Mouse (Mus musculus): ENCODE measurements at regions not wholly inside any gene's neighbourhood (a gene's known extent, or its start where the extent isn't known, plus 50 kb on each side); places are given as distances from the start of the nearest gene placed in this dataset.

DNA sequence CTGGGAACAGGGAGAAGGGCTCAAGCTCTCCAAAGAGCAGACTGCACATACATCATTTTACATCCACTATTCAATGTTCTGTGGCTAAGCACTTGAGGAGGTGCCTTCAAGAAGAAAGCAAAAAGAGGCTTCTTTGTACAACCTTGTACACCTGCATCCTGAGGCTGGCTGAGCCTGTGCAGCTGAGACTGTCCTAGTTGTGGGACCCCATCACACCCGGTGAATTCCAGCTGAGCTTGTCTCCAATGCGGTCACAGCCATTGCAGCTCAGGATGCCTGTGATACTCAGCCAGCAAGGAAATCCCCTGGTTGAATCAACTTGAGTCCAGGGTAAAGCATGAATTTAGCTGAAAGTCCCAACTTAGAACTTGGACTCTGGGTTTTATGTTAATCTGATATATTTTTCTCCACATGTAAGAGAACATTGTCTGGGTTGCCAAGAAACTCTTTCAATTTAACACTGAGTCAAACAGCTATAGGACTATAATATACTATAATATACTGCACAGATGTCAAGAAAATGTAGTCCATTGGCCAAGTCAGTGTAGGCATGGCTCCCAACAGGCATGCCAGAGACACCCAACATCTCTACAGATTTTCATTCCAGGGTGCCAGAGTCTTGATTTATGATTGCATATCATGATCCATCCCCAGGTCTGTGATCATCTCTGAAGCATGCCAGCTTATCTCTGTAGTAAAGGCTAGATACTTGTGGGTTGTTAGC is 599.2 kb downstream of the Pard3 start:
- no peak for DNase-seq
- intact Hi-C loops (cut with DNase I) = no loop called here

DNA sequence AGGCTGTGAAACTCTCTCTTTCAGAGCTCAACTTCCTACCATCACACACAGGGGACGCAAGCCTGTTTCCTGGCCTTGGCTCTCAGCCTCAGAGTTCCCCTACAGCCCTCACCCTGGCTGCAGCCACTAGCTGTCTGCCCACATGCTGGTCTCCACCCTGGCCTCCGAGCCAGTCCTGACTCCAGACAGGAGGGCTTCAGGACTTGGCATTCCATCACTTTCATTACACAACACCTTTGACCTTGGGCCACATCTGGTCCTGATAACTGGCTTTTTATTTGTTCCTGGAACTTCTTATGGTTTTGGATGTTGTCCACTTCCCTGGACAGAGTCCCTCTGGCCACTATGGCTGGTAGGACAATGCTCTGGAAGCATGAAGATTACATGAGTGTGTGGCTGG is 602.9 kb downstream of the Pard3 start:
- intact Hi-C loops (cut with DNase I) = no loop called here
- DNase-seq = no peak

DNA sequence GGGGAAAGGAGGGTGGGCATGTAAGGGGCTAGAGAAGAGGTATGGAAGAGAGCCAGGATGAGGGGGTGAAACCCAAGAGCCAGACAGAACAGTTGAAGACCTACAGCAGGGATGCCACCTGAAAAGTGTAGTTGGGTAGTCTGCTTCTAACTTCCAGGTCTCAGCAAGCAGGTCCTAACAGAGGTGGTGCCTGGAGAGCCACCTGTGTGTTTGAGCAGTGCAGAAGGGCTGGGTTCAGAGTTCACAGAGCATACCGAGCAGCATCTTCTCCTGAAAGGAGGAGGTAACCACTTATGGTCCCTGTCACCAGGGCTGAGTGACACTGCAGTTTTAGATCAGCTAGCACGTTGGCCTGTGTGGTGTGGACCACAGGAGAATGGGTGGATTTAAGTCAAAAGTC is 605.3 kb downstream of the Pard3 start:
- intact Hi-C loops (cut with DNase I) = no loop called here
- DNase-seq = no peak

DNA sequence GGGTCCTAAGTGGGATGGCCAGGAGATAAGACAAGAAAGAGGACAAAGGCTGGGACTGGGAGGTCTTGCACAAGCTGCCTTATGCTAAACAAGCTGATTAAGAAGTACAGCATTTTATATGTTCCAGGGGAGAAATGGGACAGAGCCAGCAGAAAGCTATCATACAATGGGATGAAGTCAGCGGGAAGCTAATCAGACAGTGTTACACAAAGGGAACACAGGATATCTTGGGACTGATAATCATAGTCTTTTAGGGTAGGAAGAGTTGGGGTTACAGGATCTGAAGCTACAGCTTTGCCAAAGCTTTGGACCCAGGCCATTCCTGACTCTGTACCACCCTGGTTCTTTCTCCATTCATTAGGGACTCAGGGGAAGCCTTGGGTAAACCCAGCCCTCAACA is 610.4 kb downstream of the Pard3 start:
- intact Hi-C loops (cut with DNase I) = no loop called here

DNA sequence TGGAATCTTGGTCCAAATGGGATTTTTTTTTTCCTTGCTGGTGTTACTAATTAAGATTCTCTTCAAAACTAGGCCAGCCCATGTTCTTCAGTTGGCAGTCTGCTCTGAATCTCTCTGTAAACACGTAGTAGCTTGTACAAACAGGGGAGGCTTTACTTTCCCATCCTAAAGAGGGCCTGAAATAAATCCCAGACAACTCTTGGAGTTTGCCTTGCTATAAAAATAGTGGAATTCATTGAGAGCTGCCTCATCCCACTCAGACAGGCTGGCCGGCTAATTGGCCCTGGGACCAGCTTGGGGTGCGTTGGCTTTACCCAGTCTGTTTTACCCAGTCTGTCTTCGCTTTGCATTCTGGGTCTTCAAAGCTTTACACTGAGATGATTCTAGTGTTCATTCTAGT is 611.7 kb downstream of the Pard3 start:
- intact Hi-C loops (cut with DNase I) = no loop called here
- DNase-seq = no peak

More for the DNA sequence above, 610.4 kb downstream of the Pard3 start:
- no peak for DNase-seq

DNA sequence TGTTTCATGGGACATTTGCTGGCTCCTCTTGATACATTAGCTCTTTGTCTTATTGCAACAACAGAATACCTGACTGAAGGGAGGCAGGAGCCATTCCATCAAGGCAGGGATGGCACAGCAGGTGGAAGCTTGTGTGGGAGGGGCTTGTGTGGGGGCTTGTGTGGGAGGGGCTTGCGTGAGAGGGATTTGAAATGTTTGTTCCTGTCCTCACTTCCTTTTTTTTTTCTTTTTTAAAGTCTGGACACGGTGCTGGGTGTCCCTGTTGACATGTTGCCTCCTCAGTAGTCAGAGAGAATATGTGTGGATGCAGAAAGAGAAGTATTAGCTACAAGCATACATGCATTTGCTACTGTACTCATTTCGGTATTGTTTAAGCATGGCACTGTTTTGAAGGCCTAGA is 616.5 kb downstream of the Pard3 start:
- no peak for DNase-seq
- intact Hi-C loops (cut with DNase I) = no loop called here

DNA sequence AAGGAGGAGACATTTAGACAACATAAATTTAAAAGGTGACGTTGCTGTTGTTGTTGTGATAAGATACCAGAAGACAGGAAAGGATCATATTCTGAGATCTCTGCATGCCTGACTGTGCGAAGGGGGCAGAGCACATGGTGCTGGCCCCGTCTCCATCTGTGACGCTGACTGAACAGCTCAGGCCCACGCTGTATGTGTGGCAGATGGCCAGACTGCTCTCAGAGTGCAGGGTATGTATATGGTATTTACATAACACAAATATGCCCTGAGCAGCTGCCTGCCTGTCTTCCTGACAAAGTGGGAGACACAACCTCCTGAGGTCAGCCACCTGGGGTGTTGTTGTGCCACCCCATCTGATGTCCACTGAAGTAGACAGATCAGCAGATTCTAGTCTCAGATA is 620.5 kb downstream of the Pard3 start:
- DNase-seq = peak; percentile 58
- intact Hi-C loops (cut with DNase I) = no loop called here

DNA sequence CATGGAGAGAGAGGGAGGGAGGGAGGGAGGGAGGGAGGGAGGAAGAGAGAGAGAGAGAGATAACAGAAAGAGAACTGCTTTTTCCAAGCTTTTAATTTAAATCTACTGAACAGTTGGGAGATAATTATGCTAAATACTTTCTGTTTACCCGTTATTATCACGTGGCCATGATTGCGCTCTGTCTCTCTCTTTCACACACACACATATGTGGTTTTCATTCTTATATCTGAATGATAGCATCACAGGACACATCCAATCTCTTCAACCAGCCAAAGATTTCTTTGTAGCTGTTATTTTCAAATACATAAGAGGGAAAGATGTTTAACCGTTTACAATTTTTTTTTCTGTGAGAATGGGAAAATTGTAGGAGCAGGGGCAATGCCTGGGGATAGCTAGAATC is 627.1 kb downstream of the Pard3 start:
- no peak for DNase-seq

DNA sequence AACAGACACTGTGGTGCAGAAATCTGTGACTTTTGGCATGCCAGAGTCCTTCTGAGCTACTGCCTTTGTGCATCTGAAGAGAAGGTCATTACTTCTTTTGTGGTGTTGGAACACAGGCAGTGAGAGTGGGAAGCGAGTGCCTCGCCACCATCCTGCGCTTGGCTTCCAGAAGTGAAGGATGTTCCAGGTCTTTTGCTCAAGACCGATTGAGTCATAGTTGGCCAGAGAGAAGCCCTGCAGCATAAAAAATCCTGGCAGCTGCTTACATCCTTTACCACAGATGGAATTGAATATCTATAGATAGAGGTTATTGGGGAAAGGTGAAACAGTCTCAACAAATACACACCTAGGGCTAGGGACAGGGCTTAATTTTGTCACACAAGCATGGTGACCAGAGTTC is 634.7 kb downstream of the Pard3 start:
- intact Hi-C loops (cut with DNase I) = no loop called here
- DNase-seq = no peak

More for the DNA sequence above, 627.1 kb downstream of the Pard3 start:
- intact Hi-C loops (cut with DNase I) = no loop called here

DNA sequence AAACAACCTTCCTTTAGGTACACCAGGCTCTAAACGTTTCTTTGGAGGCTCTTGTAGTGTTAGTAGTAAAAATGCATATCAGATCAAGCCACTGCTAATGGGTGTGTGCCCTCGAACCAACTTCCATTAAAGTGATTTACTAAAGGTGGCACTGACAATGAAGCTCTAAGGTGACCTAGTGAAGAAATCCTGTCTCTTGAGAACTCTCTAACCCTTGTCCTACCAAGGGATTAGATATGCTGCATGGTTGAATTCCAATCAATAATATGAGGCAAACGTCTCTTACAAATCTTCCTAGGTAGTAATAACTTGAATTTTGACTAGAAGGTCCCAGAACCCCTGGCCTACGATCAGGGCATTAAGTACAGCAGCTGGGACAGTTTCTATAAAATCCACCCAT is 640.7 kb downstream of the Pard3 start:
- intact Hi-C loops (cut with DNase I) = no loop called here
- no peak for DNase-seq

DNA sequence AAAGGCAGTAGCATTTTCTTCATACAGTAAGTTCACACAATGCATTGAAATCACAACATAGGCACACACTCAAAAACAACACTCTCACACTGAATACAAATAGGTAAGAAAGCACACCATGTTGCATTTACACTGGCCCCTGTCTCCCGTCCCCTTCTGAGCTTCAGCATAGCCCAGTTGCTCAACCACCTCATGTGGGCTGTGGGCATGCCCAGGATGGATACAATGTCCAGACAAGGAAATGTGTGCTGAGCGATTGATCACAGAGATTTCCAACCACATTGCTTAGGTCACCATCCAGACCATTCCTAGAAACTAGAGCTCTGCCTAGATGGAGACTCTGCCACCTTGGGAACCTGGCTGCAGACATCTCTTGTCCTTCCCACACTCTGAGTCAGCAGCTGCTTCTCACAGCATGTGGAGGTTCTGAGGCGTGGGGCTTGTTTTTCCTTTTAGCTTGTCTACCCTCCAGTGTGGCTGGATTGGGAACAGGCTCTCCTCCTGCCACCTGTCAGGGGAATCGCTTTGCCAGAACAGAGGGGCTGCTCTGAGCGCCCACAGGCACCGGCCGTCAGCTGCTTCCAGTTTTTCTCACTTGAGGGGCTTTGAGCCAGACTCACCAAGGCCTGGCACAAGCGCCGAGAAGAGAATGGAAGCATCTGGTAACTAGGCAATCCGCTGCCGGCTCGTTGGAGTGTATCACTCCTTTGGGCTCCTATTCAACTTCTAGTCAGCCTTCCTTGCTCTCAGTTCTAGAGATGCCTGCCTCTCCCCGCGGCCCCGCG is 642.5 kb downstream of the Pard3 start:
- DNase-seq = peak; percentile 96
- intact Hi-C loops (cut with DNase I) = no loop called here

DNA sequence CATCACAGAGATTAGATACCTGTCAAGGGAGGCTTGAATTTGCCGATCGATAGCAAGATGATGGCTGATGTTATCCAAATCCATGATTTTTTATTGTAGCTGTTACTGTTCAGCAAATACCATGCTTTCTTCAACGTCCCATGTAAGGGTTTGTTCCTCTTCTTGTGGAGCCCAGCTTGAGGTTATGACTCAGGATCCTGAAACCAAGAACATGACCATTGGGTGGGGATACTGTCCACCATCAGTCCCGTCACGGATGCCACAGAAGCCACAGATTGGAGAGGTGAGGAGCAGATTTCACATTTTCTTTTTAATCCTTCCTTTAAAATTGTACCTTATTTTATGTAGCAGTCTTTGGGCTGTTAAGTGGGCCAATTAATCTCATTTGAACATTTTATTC is 645.7 kb downstream of the Pard3 start:
- no peak for DNase-seq
- intact Hi-C loops (cut with DNase I) = no loop called here

DNA sequence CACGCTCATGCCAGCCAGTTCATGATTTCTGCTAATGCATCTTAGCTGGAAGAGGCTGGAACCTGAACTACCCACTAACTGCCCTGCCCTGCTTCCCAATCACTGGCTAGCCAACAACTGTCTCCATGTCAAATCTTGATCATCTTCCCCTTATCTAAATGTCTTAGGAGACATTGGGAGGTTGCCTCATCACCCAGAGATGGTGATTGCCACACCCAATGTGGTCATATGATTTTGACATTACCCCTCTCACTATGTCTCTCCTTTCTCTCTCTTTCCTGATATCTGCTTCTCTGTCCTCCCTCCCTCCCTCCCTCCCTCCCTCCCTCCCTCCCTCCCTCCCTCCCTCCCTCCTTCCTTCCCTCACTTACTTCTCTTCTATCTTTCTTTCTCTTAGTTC is 643.3 kb upstream of the Nrp1 start:
- intact Hi-C loops (cut with DNase I) = no loop called here
- DNase-seq = no peak

DNA sequence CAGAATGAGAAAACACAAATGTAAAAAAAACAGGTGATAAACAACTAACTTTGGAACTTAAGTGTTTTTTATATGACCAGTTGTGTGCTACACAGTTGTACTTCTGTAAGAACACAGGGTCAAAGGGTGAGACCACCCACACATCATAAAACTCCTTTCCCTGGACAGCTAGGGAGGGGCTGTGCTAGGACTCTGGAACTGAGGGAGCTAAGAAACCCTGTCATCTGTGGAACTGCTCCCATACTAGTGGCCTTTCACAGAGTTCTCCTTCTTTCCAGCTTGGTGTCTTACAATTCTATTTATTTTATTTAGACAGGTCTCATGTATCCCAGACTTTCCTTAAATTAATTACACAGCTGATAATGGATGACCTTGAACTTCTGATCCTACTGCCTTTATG is 640.4 kb upstream of the Nrp1 start:
- intact Hi-C loops (cut with DNase I) = no loop called here
- DNase-seq = no peak

DNA sequence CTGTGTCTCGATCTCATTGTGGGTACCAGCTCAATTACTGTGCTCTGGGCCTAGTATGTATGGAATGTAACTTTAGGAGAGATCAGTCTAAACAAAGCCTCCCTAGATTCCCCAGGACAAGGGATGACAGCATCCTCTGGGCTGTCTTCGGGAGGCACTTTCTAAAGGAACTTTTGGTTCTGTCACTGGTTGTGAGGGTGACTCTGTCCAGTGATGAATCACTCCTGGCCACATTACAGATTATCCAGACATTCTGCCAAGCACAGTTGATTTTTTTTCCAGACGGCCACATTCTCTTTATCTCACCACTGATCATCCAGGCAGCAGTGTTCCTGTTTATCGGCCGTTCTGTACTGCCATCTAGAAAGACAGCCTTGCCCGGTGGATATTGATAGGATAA is 638.5 kb upstream of the Nrp1 start:
- intact Hi-C loops (cut with DNase I) = no loop called here
- no peak for DNase-seq

DNA sequence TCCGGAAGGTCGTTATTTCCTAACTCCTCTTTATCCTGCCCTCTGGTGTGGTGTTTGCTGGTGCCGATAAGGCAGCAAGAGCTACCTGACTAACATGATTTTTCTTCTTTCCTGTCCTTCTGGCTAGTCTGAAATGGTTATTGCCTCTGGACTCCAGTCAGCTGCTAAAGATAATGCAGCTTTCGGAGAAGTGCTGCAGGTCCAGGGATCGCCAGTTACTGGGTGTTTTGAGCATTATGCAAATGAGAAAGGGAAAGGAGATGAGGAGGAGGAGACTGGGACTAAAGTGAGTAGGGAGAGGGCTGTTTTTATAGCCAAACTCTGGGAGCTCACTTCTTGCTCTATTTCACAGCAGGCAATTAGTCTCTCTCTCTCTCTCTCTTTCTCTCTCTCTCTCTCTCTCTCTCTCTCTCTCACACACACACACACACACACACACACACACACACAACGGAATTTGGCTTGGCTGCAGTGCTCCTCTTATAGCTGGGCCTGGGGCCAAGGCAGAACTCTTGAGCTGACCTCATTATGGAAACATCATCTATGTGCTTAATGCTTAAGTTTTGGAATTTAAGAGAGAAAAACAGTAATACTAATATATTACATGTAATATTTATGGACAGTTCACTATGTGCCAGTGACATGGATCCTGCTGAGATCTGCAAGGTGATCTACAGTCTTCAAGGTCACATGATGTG is 637.7 kb upstream of the Nrp1 start:
- no peak for DNase-seq
- intact Hi-C loops (cut with DNase I) = no loop called here

DNA sequence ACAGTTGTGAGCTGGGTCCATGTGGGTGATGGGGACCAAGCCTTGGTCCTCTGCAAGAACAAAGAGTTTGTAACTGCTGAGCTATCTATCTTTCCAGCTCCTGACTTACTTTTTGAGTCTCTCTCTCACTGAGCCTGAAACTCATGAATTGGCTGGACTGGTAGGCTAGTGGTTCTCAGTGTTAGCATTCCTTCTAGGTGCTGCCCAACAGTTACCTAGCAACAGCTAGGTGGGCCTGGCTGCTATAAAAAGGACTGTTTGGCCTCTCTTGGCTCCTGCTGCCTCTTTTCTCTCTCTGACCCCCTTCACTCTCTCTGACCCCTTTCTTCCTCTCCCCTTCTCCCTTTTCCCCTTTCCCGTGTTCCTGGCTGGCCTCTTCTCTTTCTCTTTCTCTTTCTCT is 636.8 kb upstream of the Nrp1 start:
- no peak for DNase-seq
- intact Hi-C loops (cut with DNase I) = no loop called here

DNA sequence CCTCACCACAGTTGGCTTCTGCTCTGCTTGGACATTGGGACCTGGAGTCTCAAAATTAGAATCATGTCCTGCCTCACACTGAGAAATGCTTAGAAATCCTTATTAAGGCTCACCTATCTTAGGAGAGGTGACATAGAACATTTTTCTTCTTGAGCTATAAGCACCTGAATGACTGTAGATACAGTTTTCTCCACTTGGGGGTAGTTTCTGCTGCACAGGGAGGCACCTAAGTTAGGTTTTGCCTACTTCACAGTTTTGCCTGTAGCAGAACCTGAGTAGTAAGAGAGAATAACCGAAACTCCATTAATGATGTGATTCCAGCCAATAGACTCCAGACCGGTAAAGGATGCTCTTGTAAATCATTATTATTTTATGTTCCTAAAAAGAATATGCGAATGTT is 624.3 kb upstream of the Nrp1 start:
- intact Hi-C loops (cut with DNase I) = no loop called here
- DNase-seq = no peak

DNA sequence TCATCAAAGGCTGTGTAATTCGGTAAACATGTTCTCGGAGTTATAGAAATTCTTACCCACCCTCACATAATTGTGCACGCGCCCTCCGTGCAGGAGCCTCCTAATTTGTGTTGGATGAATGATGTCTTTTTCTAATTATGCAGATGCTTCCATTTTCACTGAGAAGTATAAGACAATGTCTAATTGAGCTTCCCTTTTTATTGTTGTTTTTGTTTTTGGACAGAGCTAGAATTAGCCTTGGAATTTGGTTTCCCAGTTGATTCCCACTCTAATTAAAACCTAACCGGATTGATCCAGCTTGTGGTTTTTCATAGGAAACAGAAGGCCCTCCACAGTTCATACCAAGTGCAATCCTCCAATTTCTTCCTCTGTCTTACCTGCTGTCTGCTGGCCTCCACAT is 616.2 kb upstream of the Nrp1 start:
- intact Hi-C loops (cut with DNase I) = no loop called here
- no peak for DNase-seq

DNA sequence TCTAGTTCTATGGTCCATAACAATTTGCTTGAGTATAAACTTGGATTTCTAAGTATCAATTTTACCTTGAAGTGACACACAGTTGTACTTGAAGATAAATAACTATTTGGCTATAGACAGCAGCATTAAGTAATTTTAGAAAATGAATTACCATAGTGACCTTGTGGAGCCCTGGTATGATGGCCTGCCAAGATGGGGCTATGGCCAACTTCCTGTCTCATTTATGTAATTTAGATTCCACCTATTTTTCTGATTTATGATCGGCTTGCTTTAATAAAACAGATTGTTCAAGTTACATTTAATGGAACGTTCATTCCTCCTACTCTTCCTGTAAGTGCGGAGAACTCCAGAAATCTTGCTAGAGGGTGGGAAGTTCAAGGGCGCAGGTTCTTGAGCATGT is 613.2 kb upstream of the Nrp1 start:
- intact Hi-C loops (cut with DNase I) = no loop called here

DNA sequence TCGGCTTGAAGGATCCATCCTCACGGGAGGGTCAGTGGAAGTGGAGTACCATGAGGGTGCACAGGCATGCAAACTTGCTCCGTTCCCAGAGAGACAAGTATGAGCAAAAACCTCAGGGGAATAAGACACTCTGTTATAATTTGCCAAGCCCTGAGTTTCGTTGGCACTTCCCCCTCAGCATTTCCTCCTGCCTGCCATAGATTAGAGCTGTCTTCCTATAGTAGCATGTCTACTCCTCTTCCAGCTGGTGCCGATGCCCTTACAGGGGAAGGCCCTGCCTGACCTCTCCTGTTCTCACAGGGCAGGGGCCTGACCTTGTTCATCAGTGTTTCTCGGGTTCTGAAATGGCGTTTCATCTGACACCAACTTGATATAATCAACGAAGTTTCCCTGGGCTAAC is 611.9 kb upstream of the Nrp1 start:
- intact Hi-C loops (cut with DNase I) = no loop called here
- DNase-seq = no peak

More for the DNA sequence above, 613.2 kb upstream of the Nrp1 start:
- no peak for DNase-seq

DNA sequence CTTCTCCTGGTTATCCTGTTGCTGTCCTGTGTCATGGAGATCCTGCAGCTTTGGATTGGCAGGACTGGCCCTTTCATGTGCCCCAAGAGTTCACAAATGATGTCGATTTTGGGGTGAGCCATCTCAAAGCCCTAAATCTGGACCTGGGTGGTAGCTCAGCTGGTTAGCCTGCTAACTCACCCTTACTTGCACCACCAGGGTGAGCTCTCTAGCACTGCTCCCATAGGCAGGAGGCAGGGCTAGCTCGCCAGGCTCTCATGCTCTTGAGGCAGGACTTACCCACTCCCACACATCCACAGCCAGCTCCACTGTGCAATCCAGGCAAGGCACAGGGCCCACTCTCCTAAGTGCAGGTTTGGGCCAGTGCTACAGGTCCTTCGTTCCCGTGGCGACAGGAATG is 605.5 kb upstream of the Nrp1 start:
- intact Hi-C loops (cut with DNase I) = no loop called here
- no peak for DNase-seq

Measured in left cerebral cortex, postnatal 4 days (tissue).